Mouse (Mus musculus) ES-E14 (cell line): Measurements from ENCODE around the gene Polr3b. TPM values are rescaled to one million over a fixed set of nuclear protein-coding genes. Genes with fewer than 3 reads are reported as not detected.

ENCODE experiments used
- DNase-seq: peaks from one replicate; pipeline ENCODE4 v3.0.0-alpha.2; 2013; ENCODE audit warnings: low read depth, low spot score
- H3K27ac ChIP-seq: 2 replicates; pipeline ENCODE4 v1.5.1; 2012; ENCODE audit warnings: low read depth, mild to moderate bottlenecking, low read length, moderate library complexity, mixed read lengths; ENCODE audit not compliant: poor library complexity, insufficient read depth, severe bottlenecking
- H3K36me3 ChIP-seq: 2 replicates; pipeline ENCODE4 v1.6.1; 2012; ENCODE audit warnings: mild to moderate bottlenecking, low read length, moderate library complexity, mixed read lengths; ENCODE audit not compliant: control insufficient read depth, poor library complexity, insufficient read depth, severe bottlenecking
- H3K4me1 ChIP-seq, 2 experiments: fragments of 150-350 bp in 1 of 2; sonication (generic) in 1 of 2; 2 replicates each; pipeline ENCODE4 v1.6.1; 2012; ENCODE audit warnings: low read length in 2 of 2, mild to moderate bottlenecking in 1 of 2, mixed read lengths in 1 of 2; ENCODE audit not compliant: control insufficient read depth in 2 of 2, insufficient read depth in 2 of 2, poor library complexity in 1 of 2
- H3K4me3 ChIP-seq, 2 experiments: fragments of 150-350 bp in 1 of 2; sonication (generic) in 1 of 2; 2 replicates each; pipeline ENCODE4 v1.5.1; 2012; ENCODE audit warnings: low read length in 2 of 2, low read depth in 1 of 2, mild to moderate bottlenecking in 1 of 2, mixed read lengths in 1 of 2; ENCODE audit not compliant: insufficient read depth in 1 of 2, poor library complexity in 1 of 2, severe bottlenecking in 1 of 2
- H3K9ac ChIP-seq: 2 replicates; pipeline ENCODE4 v1.6.1; 2012; ENCODE audit warnings: low read depth, mild to moderate bottlenecking, low read length, mixed read lengths; ENCODE audit not compliant: poor library complexity, insufficient read depth, severe bottlenecking
- H3K9me3 ChIP-seq: fragments of 150-350 bp; sonication (generic); 2 replicates; pipeline ENCODE4 v1.6.1; 2012; ENCODE audit warnings: low read depth, mild to moderate bottlenecking, low read length; ENCODE audit not compliant: control insufficient read depth, insufficient read depth
- CHD2 ChIP-seq: IDR thresholded peaks from 2 replicates; pipeline ENCODE4 v1.6.1; 2014; ENCODE audit warnings: mild to moderate bottlenecking, low read depth, low read length, inconsistent platforms
- HCFC1 ChIP-seq: IDR thresholded peaks from 2 replicates; pipeline ENCODE4 v1.6.1; 2012; ENCODE audit warnings: low read length, inconsistent platforms, borderline replicate concordance; ENCODE audit not compliant: insufficient read depth
- MAFK ChIP-seq: IDR thresholded peaks from 2 replicates; pipeline ENCODE4 v1.6.1; 2014; ENCODE audit warnings: mild to moderate bottlenecking, low read depth, low read length, inconsistent platforms; ENCODE audit not compliant: insufficient read depth
- ZC3H11A ChIP-seq: IDR thresholded peaks from 2 replicates; pipeline ENCODE4 v1.6.1; 2012; ENCODE audit warnings: low read depth, mild to moderate bottlenecking, inconsistent platforms, low read length, borderline replicate concordance
- ZNF384 ChIP-seq: IDR thresholded peaks from 2 replicates; pipeline ENCODE4 v1.6.1; 2012; ENCODE audit warnings: low read depth, low read length, inconsistent platforms
- in situ Hi-C, 2 experiments: fragments of 600-800 bp; cut with MboI; formaldehyde crosslinking; loops; one replicate each; pipeline ENCODE4 v1.15.1; 2025; ENCODE audit warnings: low sequenced_read_pairs in 2 of 2, inconsistent platforms in 1 of 2; ENCODE audit not compliant: unreplicated experiment in 2 of 2
- total RNA-seq: library from RNA; depleted of rRNA; stranded (reverse); fragments of 300-350 nt; gene quantifications from 2 replicates; pipeline ENCODE4 v1.2.3, GENCODE M21; 2012

The Polr3b gene
- total RNA-seq, 1 experiment: 29.2 TPM

GRCm38 (mm10) chr10:84592745-84593144, 29.3 kb upstream of the Polr3b start:
- H3K9me3 ChIP-seq: no peaks in the 10 kb centered on the region
- in situ Hi-C loops: no loop called here
- H3K27ac ChIP-seq: no peak overlapping the region
- H3K36me3 ChIP-seq: no peaks in the 10 kb centered on the region
- peaks cover 5 to 7% of the 10 kb centered on the region in 2 experiments for H3K4me1 ChIP-seq
- no peak for DNase-seq
- H3K9ac ChIP-seq: no peak overlapping the region
- H3K4me3 ChIP-seq: no peak overlapping the region
- TF ChIP-seq ZNF384: no peak

- Histone ChIP-seq H3K36me3 (no peaks in the 10 kb centered on the region), H3K9me3 (no peaks in the 10 kb centered on the region), H3K27ac (no peak overlapping the region), H3K9ac (no peak overlapping the region), H3K4me1 (0 out of 4 replicates have a peak, but pooled peaks cover 0 to 3% of the 10 kb centered on the region in 2 experiments), H3K4me3 (no peak overlapping the region)
- TF ChIP-seq CHD2 (no peak), HCFC1 (no peak), ZNF384 (no peak), MAFK (no peak)
- no peak for DNase-seq
- in situ Hi-C loops: no loop called here
Observed at GRCm38 (mm10) chr10:84597127-84597785, 24.8 kb upstream of the Polr3b start.

GRCm38 (mm10) chr10:84598172-84598571, 23.9 kb upstream of the Polr3b start:
- Histone ChIP-seq H3K9me3 (no peaks in the 10 kb centered on the region), H3K9ac (no peak overlapping the region), H3K4me1 (no peaks in the 10 kb centered on the region), H3K4me3 (no peak overlapping the region), H3K36me3 (no peaks in the 10 kb centered on the region), H3K27ac (no peak overlapping the region)
- TF ChIP-seq ZC3H11A: no peak
- TF ChIP-seq ZNF384: no peak
- no peak for TF ChIP-seq HCFC1
- no peak for TF ChIP-seq MAFK
- in situ Hi-C loops: no loop called here
- DNase-seq: no peak

GRCm38 (mm10) chr10:84600136-84600535, 22.0 kb upstream of the Polr3b start:
- in situ Hi-C loops: no loop called here
- TF ChIP-seq CHD2: no peak
- no peak for TF ChIP-seq MAFK
- no peak for TF ChIP-seq ZC3H11A
- TF ChIP-seq ZNF384: no peak
- TF ChIP-seq HCFC1: no peak

GRCm38 (mm10) chr10:84604335-84604734, 17.8 kb upstream of the Polr3b start:
- Histone ChIP-seq H3K9ac (no peak overlapping the region), H3K27ac (no peak overlapping the region), H3K36me3 (no peaks in the 10 kb centered on the region), H3K4me1 (no peaks in the 10 kb centered on the region), H3K9me3 (no peaks in the 10 kb centered on the region), H3K4me3 (no peak overlapping the region)
- in situ Hi-C loops: no loop called here
- no peak for TF ChIP-seq MAFK
- TF ChIP-seq ZNF384: no peak
- no peak for TF ChIP-seq CHD2
- no peak for TF ChIP-seq HCFC1
- no peak for TF ChIP-seq ZC3H11A
- no peak for DNase-seq

More at GRCm38 (mm10) chr10:84600136-84600535, 22.0 kb upstream of the Polr3b start:
- H3K9ac ChIP-seq: no peak overlapping the region
- H3K27ac ChIP-seq: no peak overlapping the region
- no peaks in the 10 kb centered on the region for H3K4me1 ChIP-seq
- H3K4me3 ChIP-seq: no peak overlapping the region
- no peaks in the 10 kb centered on the region for H3K36me3 ChIP-seq
- DNase-seq: no peak
- H3K9me3 ChIP-seq: no peaks in the 10 kb centered on the region
